In genomic region chrX:77009336-77009735, GRCm38 (mm10) we compare ENCODE assay signal across 21 mouse cellular contexts.
DNase-seq lines count a peak whose midpoint lies in the region; ATAC-seq and TF ChIP-seq lines count a peak whose summit lies in the region.
"Had no signal": no experiment of that assay in that cellular context is flagged by ENCODE, and none has a peak within 500 bp of the region (broad histone marks: within the 10 kb centered on the region; RNA-seq: fewer than 3 reads in every experiment).

No protein-coding gene starts in this region.

- H3K9me3 ChIP-seq in midbrain, embryonic 14.5 days (ENCODE audit: control insufficient read depth, low read length) = no peaks in the 10 kb centered on the region
- no peaks in the 10 kb centered on the region for H3K9me3 ChIP-seq in midbrain, embryonic 11.5 days (ENCODE audit: control insufficient read depth, low read length)
- no peaks in the 10 kb centered on the region for H3K9me3 ChIP-seq in CH12.LX (replicated peaks; ENCODE audit: low read length)
- H3K9me3 ChIP-seq in embryonic facial prominence, embryonic 10.5 days = no peaks in the 10 kb centered on the region
- H3K9me3 ChIP-seq: embryonic facial prominence, embryonic 15.5 days; intestine, embryonic 15.5 days; limb, embryonic 13.5 days; liver, embryonic 13.5 days; lung, embryonic 15.5 days had no signal

- H3K9ac ChIP-seq in midbrain, embryonic 14.5 days (replicated peaks; ENCODE audit: low read length) = no peak overlapping the region
- no peak overlapping the region for H3K9ac ChIP-seq in midbrain, embryonic 11.5 days (ENCODE audit: low read length)
- no peak overlapping the region for H3K9ac ChIP-seq in CH12.LX (ENCODE audit: insufficient read depth, low read depth)
- H3K9ac ChIP-seq: embryonic facial prominence, embryonic 15.5 days; intestine, embryonic 15.5 days; limb, embryonic 13.5 days; liver, embryonic 13.5 days; lung, embryonic 15.5 days had no signal

- no peaks in the 10 kb centered on the region for H3K27me3 ChIP-seq in midbrain, embryonic 14.5 days (ENCODE audit: control insufficient read depth, insufficient read depth, low read length)
- no peaks in the 10 kb centered on the region for H3K27me3 ChIP-seq in midbrain, embryonic 11.5 days (ENCODE audit: control insufficient read depth, insufficient read depth, low read length)
- H3K27me3 ChIP-seq in CH12.LX (replicated peaks) = no peaks in the 10 kb centered on the region
- H3K27me3 ChIP-seq in embryonic facial prominence, embryonic 10.5 days (replicated peaks; ENCODE audit: low read depth, poor library complexity, severe bottlenecking) = no peaks in the 10 kb centered on the region
- H3K27me3 ChIP-seq: embryonic facial prominence, embryonic 15.5 days; intestine, embryonic 15.5 days; limb, embryonic 13.5 days; liver, embryonic 13.5 days; lung, embryonic 15.5 days had no signal

- no peaks in the 10 kb centered on the region for H3K4me1 ChIP-seq in midbrain, embryonic 14.5 days (ENCODE audit: control insufficient read depth, insufficient read depth, low read length)
- no peaks in the 10 kb centered on the region for H3K4me1 ChIP-seq in midbrain, embryonic 11.5 days (ENCODE audit: control insufficient read depth, insufficient read depth, low read length)
- no peaks in the 10 kb centered on the region for H3K4me1 ChIP-seq in CH12.LX (ENCODE audit: control insufficient read depth in 1 of 2, insufficient read depth in 2 of 2)
- no peaks in the 10 kb centered on the region for H3K4me1 ChIP-seq in embryonic facial prominence, embryonic 10.5 days
- H3K4me1 ChIP-seq: embryonic facial prominence, embryonic 15.5 days; intestine, embryonic 15.5 days; limb, embryonic 13.5 days; liver, embryonic 13.5 days; lung, embryonic 15.5 days had no signal

- dilution Hi-C loops in CH12.LX (cut with MboI; ENCODE audit: extremely low pct_ligation_motif_present, extremely low pct_unique_long_range_greater_than_20kb, low sequenced_read_pairs) = no loop called here

- peak; percentile 5 for DNase-seq in frontal cortex, postnatal 10 days (ENCODE audit: low spot score in 2 of 2)
- DNase-seq in midbrain, embryonic 14.5 days = peak; percentile 44
- DNase-seq in midbrain, embryonic 11.5 days (ENCODE audit: low spot score, missing footprints) = no peak
- DNase-seq in CH12.LX (ENCODE audit: extremely low read depth) = no peak
- DNase-seq in embryonic facial prominence, embryonic 10.5 days (ENCODE audit: low spot score) = peak; percentile 7
- DNase-seq in urinary bladder, postnatal 4 days (ENCODE audit: low spot score in 2 of 2) = no peak
- DNase-seq: cerebellum, adult 9-11 months; gastrocnemius, postnatal 25 days; heart, adult 2 months; heart, postnatal 36 days; kidney, adult 9 months; kidney, postnatal 25 days; liver, embryonic 13.5 days; lung, postnatal 4 days; right cerebral cortex, postnatal 14 days; thymus, postnatal 36 days had no signal

- H3K4me3 ChIP-seq in midbrain, embryonic 14.5 days (replicated peaks; ENCODE audit: low read depth, low read length) = no peak overlapping the region
- H3K4me3 ChIP-seq in midbrain, embryonic 11.5 days (ENCODE audit: low read depth, low read length) = no peak overlapping the region
- H3K4me3 ChIP-seq in CH12.LX (replicated peaks in 1 of 3; ENCODE audit: low read depth in 2 of 3, low read length in 2 of 3, poor library complexity in 1 of 3) = no peak overlapping the region
- no peak overlapping the region for H3K4me3 ChIP-seq in embryonic facial prominence, embryonic 10.5 days
- H3K4me3 ChIP-seq: embryonic facial prominence, embryonic 15.5 days; heart, adult 2 months; intestine, embryonic 15.5 days; limb, embryonic 13.5 days; liver, embryonic 13.5 days; lung, embryonic 15.5 days had no signal

- no peak for TF ChIP-seq RAD21 in CH12.LX (IDR thresholded peaks at IDR 0.05; ENCODE audit: low read depth, low read length)

- TF ChIP-seq EP300 in CH12.LX (IDR thresholded peaks at IDR 0.05; ENCODE audit: low read length) = no peak

- no peaks in the 10 kb centered on the region for H3K36me3 ChIP-seq in midbrain, embryonic 14.5 days (ENCODE audit: control insufficient read depth, insufficient read depth, low read length)
- H3K36me3 ChIP-seq in midbrain, embryonic 11.5 days (ENCODE audit: control insufficient read depth, insufficient read depth, low read length) = no peaks in the 10 kb centered on the region
- H3K36me3 ChIP-seq in CH12.LX (replicated peaks in 1 of 2; ENCODE audit: control insufficient read depth in 1 of 2, insufficient read depth in 1 of 2, low read length in 1 of 2) = no peaks in the 10 kb centered on the region
- H3K36me3 ChIP-seq in embryonic facial prominence, embryonic 10.5 days (replicated peaks) = no peaks in the 10 kb centered on the region
- H3K36me3 ChIP-seq: embryonic facial prominence, embryonic 15.5 days; intestine, embryonic 15.5 days; limb, embryonic 13.5 days; liver, embryonic 13.5 days; lung, embryonic 15.5 days had no signal

- TF ChIP-seq POLR2A in CH12.LX (IDR thresholded peaks at IDR 0.05; ENCODE audit: low read depth, low read length) = no peak

- in situ Hi-C loops in CH12.LX (cut with MboI; ENCODE audit: low pct_ligation_motif_present, low pct_unique_long_range_greater_than_20kb, low sequenced_read_pairs) = no loop called here

- 0 out of 2 replicates have a peak overlapping the region, but pooled peaks have one; percentile 32 for H3K27ac ChIP-seq in midbrain, embryonic 14.5 days (replicated peaks; ENCODE audit: low read depth, low read length)
- H3K27ac ChIP-seq in midbrain, embryonic 11.5 days (ENCODE audit: low read depth, low read length) = no peak overlapping the region
- H3K27ac ChIP-seq in CH12.LX (ENCODE audit: insufficient read depth, low read depth) = no peak overlapping the region
- H3K27ac ChIP-seq in embryonic facial prominence, embryonic 10.5 days (replicated peaks) = no peak overlapping the region
- H3K27ac ChIP-seq: embryonic facial prominence, embryonic 15.5 days; heart, adult 2 months; intestine, embryonic 15.5 days; limb, embryonic 13.5 days; liver, embryonic 13.5 days; lung, embryonic 15.5 days had no signal

- no peak overlapping the region for H3K4me2 ChIP-seq in midbrain, embryonic 14.5 days (ENCODE audit: low read length)
- H3K4me2 ChIP-seq in midbrain, embryonic 11.5 days = no peak overlapping the region
- H3K4me2 ChIP-seq in CH12.LX (ENCODE audit: insufficient read depth, low read depth, poor library complexity, severe bottlenecking) = no peak overlapping the region
- H3K4me2 ChIP-seq: embryonic facial prominence, embryonic 15.5 days; intestine, embryonic 15.5 days; limb, embryonic 13.5 days; liver, embryonic 13.5 days; lung, embryonic 15.5 days had no signal

- TF ChIP-seq CTCF in CH12.LX (conservative IDR thresholded peaks at IDR 0.05 in 1 of 2, IDR thresholded peaks at IDR 0.05 in 1 of 2; ENCODE audit: low read depth in 2 of 2, low read length in 2 of 2) = no peak

- no peak for ATAC-seq in frontal cortex, adult (ENCODE audit: low TSS enrichment)
- no peak for ATAC-seq in midbrain, embryonic 14.5 days (ENCODE audit: low FRiP score, low TSS enrichment)
- no peak for ATAC-seq in midbrain, embryonic 11.5 days (ENCODE audit: low FRiP score)
- ATAC-seq: intestine, embryonic 15.5 days had no signal

- 10% methylated on average over 2 of the region's 2 CpGs for WGBS in midbrain, embryonic 14.5 days
- 9% methylated on average over 2 of the region's 2 CpGs for WGBS in midbrain, embryonic 11.5 days
- 9% methylated on average over 2 of the region's 2 CpGs for WGBS in embryonic facial prominence, embryonic 10.5 days

- no peaks in the 10 kb centered on the region for H3K79me2 ChIP-seq in CH12.LX (replicated peaks; ENCODE audit: control insufficient read depth, extremely low read depth, insufficient read depth, poor library complexity, severe bottlenecking)

TF ChIP-seq in CH12.LX, 34 proteins besides CTCF, POLR2A, EP300 and RAD21:
- TF ChIP-seq POLR2AphosphoS2 (IDR thresholded peaks at IDR 0.05; ENCODE audit: low read depth, low read length) (no peak), ETS1 (conservative IDR thresholded peaks at IDR 0.05; ENCODE audit: low read depth, low read length) (0 out of 2 replicates have a peak, but pooled peaks have one; percentile 8), CHD2 (IDR thresholded peaks at IDR 0.05; ENCODE audit: low read length) (no peak)

Comparison
In these comparisons a context has a peak if more than half of its experiments do, and no peak if none do; other contexts are left out.
1. DNase-seq: peak in frontal cortex, postnatal 10 days (2 of 2), midbrain, embryonic 14.5 days (single experiment) and embryonic facial prominence, embryonic 10.5 days (single experiment); none in midbrain, embryonic 11.5 days (single experiment), CH12.LX (single experiment) and urinary bladder, postnatal 4 days (0 of 2).